Mouse (Mus musculus) neural tube, embryonic 11.5 days (tissue): Measurements from ENCODE around the gene Sfi1. TPM values are rescaled to one million over a fixed set of nuclear protein-coding genes. Genes with fewer than 3 reads are reported as not detected.
"Not testable (repeated sequence)": the region's sequence is repeated elsewhere in the genome, so short reads cannot be mapped to it uniquely, and the experiment has no call there.

Experiments
- ATAC-seq: fragments of 200-750 bp; cut with Nextera tagmentation; 2 replicates; pipeline ENCODE4 v1.8.0; 2017; ENCODE audit warnings: moderate number of reproducible peaks, mild to moderate bottlenecking, moderate TSS enrichment, moderate library complexity; ENCODE audit not compliant: insufficient read depth, low FRiP score, low TSS enrichment
- DNase-seq: peaks from one replicate; pipeline ENCODE4 v3.0.0-alpha.2; 2015; ENCODE audit warnings: low spot score
- H3K27ac ChIP-seq: fragments of 300-500 bp; sonication (generic); 2 replicates; pipeline ENCODE4 v1.5.1; 2014; ENCODE audit warnings: low read depth, mild to moderate bottlenecking, low read length
- H3K27me3 ChIP-seq: fragments of 300-500 bp; sonication (generic); 2 replicates; pipeline ENCODE4 v1.6.1; 2014; ENCODE audit warnings: mild to moderate bottlenecking, low read length, mixed read lengths; ENCODE audit not compliant: control insufficient read depth, insufficient read depth
- H3K36me3 ChIP-seq: fragments of 300-500 bp; sonication (generic); 2 replicates; pipeline ENCODE4 v1.6.1; 2014; ENCODE audit warnings: mild to moderate bottlenecking, low read length, moderate library complexity, mixed read lengths; ENCODE audit not compliant: control insufficient read depth, insufficient read depth
- H3K4me1 ChIP-seq: fragments of 300-500 bp; sonication (generic); 2 replicates; pipeline ENCODE4 v1.6.1; 2014; ENCODE audit warnings: low read length, mixed read lengths; ENCODE audit not compliant: control insufficient read depth, insufficient read depth
- H3K4me2 ChIP-seq: fragments of 300-500 bp; sonication (generic); 2 replicates; pipeline ENCODE4 v1.6.1; 2014; ENCODE audit warnings: low read depth, mild to moderate bottlenecking, moderate library complexity
- H3K4me3 ChIP-seq: fragments of 300-500 bp; sonication (generic); 2 replicates; pipeline ENCODE4 v1.5.1; 2014; ENCODE audit warnings: low read depth, low read length
- H3K9ac ChIP-seq: fragments of 300-500 bp; sonication (generic); 2 replicates; pipeline ENCODE4 v1.6.1; 2014; ENCODE audit warnings: mild to moderate bottlenecking, low read length
- H3K9me3 ChIP-seq: fragments of 300-500 bp; sonication (generic); 2 replicates; pipeline ENCODE4 v1.6.1; 2016; ENCODE audit warnings: low read length; ENCODE audit not compliant: control insufficient read depth
- WGBS: fragments of 180-500 bp; shearing (Covaris S2); extraction: QIAGEN DNeasy Blood & Tissue Kit; methylation state at CpG from one replicate; pipeline ENCODE4 v1.1.7; 2014; 5-methylcytosine and 5-hydroxymethylcytosine counted together
- polyA plus RNA-seq: library from polyadenylated mRNA; unstranded; fragments of >200 nt; fragmentation: Nextera tagmentation; extraction: Ambion mirVana; gene quantifications from 2 replicates; pipeline ENCODE4 v1.2.1, GENCODE M21; 2014

The Sfi1 gene
- polyA plus RNA-seq, 1 experiment from 2014 or later = 9.5 TPM

GRCm38 (mm10) chr11:3114403-3114802 is 78.9 kb downstream of the Sfi1 start:
- H3K4me3 ChIP-seq = no peak overlapping the region
- no peak overlapping the region for H3K27ac ChIP-seq
- no peak overlapping the region for H3K4me2 ChIP-seq
- H3K27me3 ChIP-seq = no peaks in the 10 kb centered on the region
- DNase-seq (no peak), ATAC-seq (no peak)
- WGBS = 71% methylated on average over 3 of the region's 3 CpGs
- peaks cover 8% of the 10 kb centered on the region for H3K9me3 ChIP-seq
- no peaks in the 10 kb centered on the region for H3K36me3 ChIP-seq
- H3K4me1 ChIP-seq = no peaks in the 10 kb centered on the region
- no peak overlapping the region for H3K9ac ChIP-seq

- H3K4me1 ChIP-seq = no peaks in the 10 kb centered on the region
- H3K9me3 ChIP-seq = peaks cover 33% of the 10 kb centered on the region
- 92% methylated on average over 3 of the region's 3 CpGs for WGBS
- no peaks in the 10 kb centered on the region for H3K27me3 ChIP-seq
- no peak overlapping the region for H3K27ac ChIP-seq
- H3K4me2 ChIP-seq = no peak overlapping the region
- no peak overlapping the region for H3K9ac ChIP-seq
- no peaks in the 10 kb centered on the region for H3K36me3 ChIP-seq
- DNase-seq (no peak), ATAC-seq (no peak)
- no peak overlapping the region for H3K4me3 ChIP-seq
Observed at GRCm38 (mm10) chr11:3106154-3106553, 87.1 kb downstream of the Sfi1 start.

- Histone ChIP-seq H3K9ac (no peak overlapping the region), H3K9me3 (peaks cover 37% of the 10 kb centered on the region)
Observed at GRCm38 (mm10) chr11:3105261-3105731, 88.0 kb downstream of the Sfi1 start.

GRCm38 (mm10) chr11:3104501-3105260 is 88.6 kb downstream of the Sfi1 start:
- not testable (repeated sequence) for DNase-seq, H3K4me1 ChIP-seq, H3K36me3 ChIP-seq, H3K27me3 ChIP-seq, H3K4me2 ChIP-seq, H3K27ac ChIP-seq, ATAC-seq, H3K4me3 ChIP-seq, H3K9ac ChIP-seq
- peaks cover 41% of the 10 kb centered on the region for H3K9me3 ChIP-seq
- WGBS = 87% methylated on average over 20 of the region's 20 CpGs

More at GRCm38 (mm10) chr11:3105261-3105731, 88.0 kb downstream of the Sfi1 start:
- no peak overlapping the region for H3K4me3 ChIP-seq
- no peaks in the 10 kb centered on the region for H3K36me3 ChIP-seq
- no peaks in the 10 kb centered on the region for H3K4me1 ChIP-seq
- H3K4me2 ChIP-seq = no peak overlapping the region
- WGBS = 93% methylated on average over 21 of the region's 21 CpGs
- H3K27me3 ChIP-seq = no peaks in the 10 kb centered on the region
- no peak for ATAC-seq
- DNase-seq = no peak
- H3K27ac ChIP-seq = no peak overlapping the region

- ATAC-seq (no peak; the same call in 1 of the 2 replicates), DNase-seq (no peak)
- no peaks in the 10 kb centered on the region for H3K36me3 ChIP-seq
- H3K27ac ChIP-seq = no peak overlapping the region
- H3K4me1 ChIP-seq = no peaks in the 10 kb centered on the region
- whole genome bisulfite sequencing = 76% methylated on average over 7 of the region's 7 CpGs
- H3K9me3 ChIP-seq = peaks cover 41% of the 10 kb centered on the region
- H3K4me2 ChIP-seq = no peak overlapping the region
- H3K9ac ChIP-seq = no peak overlapping the region
- H3K4me3 ChIP-seq = no peak overlapping the region
- H3K27me3 ChIP-seq = no peaks in the 10 kb centered on the region
Observed at GRCm38 (mm10) chr11:3103619-3104164, 89.6 kb downstream of the Sfi1 start.

GRCm38 (mm10) chr11:3102626-3103025 is 90.6 kb downstream of the Sfi1 start:
- H3K4me3 ChIP-seq, H3K9ac ChIP-seq, H3K27me3 ChIP-seq, H3K4me2 ChIP-seq, H3K27ac ChIP-seq, DNase-seq, H3K4me1 ChIP-seq, H3K36me3 ChIP-seq: not testable (repeated sequence)
- 0 out of 2 replicates have a peak, but pooled peaks have one; percentile 40 for ATAC-seq
- 78% methylated on average over 7 of the region's 7 CpGs for WGBS
- peaks cover 41% of the 10 kb centered on the region for H3K9me3 ChIP-seq

- 72% methylated on average over 10 of the region's 10 CpGs for WGBS
- no peak for DNase-seq
- no peak overlapping the region for H3K4me2 ChIP-seq
- peak; percentile 39; the same call in 1 of the 2 replicates for ATAC-seq
- no peaks in the 10 kb centered on the region for H3K27me3 ChIP-seq
- no peak overlapping the region for H3K27ac ChIP-seq
- H3K4me3 ChIP-seq = no peak overlapping the region
- no peaks in the 10 kb centered on the region for H3K4me1 ChIP-seq
- no peak overlapping the region for H3K9ac ChIP-seq
- peaks cover 41% of the 10 kb centered on the region for H3K9me3 ChIP-seq
- no peaks in the 10 kb centered on the region for H3K36me3 ChIP-seq
Observed at GRCm38 (mm10) chr11:3101875-3102494, 91.3 kb downstream of the Sfi1 start.

- Histone ChIP-seq H3K4me1 (no peaks in the 10 kb centered on the region), H3K4me2 (no peak overlapping the region), H3K27ac (no peak overlapping the region), H3K36me3 (no peaks in the 10 kb centered on the region), H3K4me3 (no peak overlapping the region), H3K27me3 (no peaks in the 10 kb centered on the region), H3K9ac (no peak overlapping the region), H3K9me3 (peaks cover 41% of the 10 kb centered on the region)
- DNase-seq (no peak), ATAC-seq (peak; percentile 62)
- 84% methylated on average over 25 of the region's 25 CpGs for WGBS
Observed at GRCm38 (mm10) chr11:3101072-3101874, 92.0 kb downstream of the Sfi1 start.
